Mouse (Mus musculus) limb, embryonic 14.5 days (tissue): Measurements from ENCODE around the gene Optn. TPM values are rescaled to one million over a fixed set of nuclear protein-coding genes. Genes with fewer than 3 reads are reported as not detected.
A peak's percentile ranks its signal among the peaks of the same experiment; 100 is the strongest.

ENCODE experiments used
- ATAC-seq: fragments of 200-750 bp; cut with Nextera tagmentation; 2 replicates; pipeline ENCODE4 v1.8.0; 2017; ENCODE audit warnings: low read depth, moderate number of reproducible peaks, moderate TSS enrichment; ENCODE audit not compliant: low FRiP score
- DNase-seq: peaks from one replicate; pipeline ENCODE4 v3.0.0-alpha.2; 2015; ENCODE audit warnings: low spot score
- H3K27ac ChIP-seq: fragments of 300-500 bp; sonication (generic); replicated peaks from 2 replicates; pipeline ENCODE4 v1.5.1; 2014; ENCODE audit warnings: low read depth, mild to moderate bottlenecking, low read length, moderate library complexity, mixed read lengths
- H3K27me3 ChIP-seq: fragments of 300-500 bp; sonication (generic); 2 replicates; pipeline ENCODE4 v1.6.1; 2014; ENCODE audit warnings: low read length, mixed read lengths; ENCODE audit not compliant: control insufficient read depth, insufficient read depth
- H3K36me3 ChIP-seq: fragments of 300-500 bp; sonication (generic); 2 replicates; pipeline ENCODE4 v1.6.1; 2014; ENCODE audit warnings: mild to moderate bottlenecking, low read length, moderate library complexity, mixed read lengths; ENCODE audit not compliant: control insufficient read depth, insufficient read depth
- H3K4me1 ChIP-seq: fragments of 300-500 bp; sonication (generic); 2 replicates; pipeline ENCODE4 v1.6.1; 2014; ENCODE audit warnings: antibody characterized with exemption, low read length, mixed read lengths; ENCODE audit not compliant: control insufficient read depth, insufficient read depth
- H3K4me2 ChIP-seq: fragments of 300-500 bp; sonication (generic); replicated peaks from 2 replicates; pipeline ENCODE4 v1.6.1; 2014; ENCODE audit warnings: low read depth, mild to moderate bottlenecking, low read length, moderate library complexity; ENCODE audit not compliant: severe bottlenecking
- H3K4me3 ChIP-seq: fragments of 300-500 bp; sonication (generic); replicated peaks from 2 replicates; pipeline ENCODE4 v1.5.1; 2014; ENCODE audit warnings: low read length
- H3K9ac ChIP-seq: fragments of 300-500 bp; sonication (generic); 2 replicates; pipeline ENCODE4 v1.6.1; 2014; ENCODE audit warnings: mild to moderate bottlenecking, low read depth, low read length, moderate library complexity; ENCODE audit not compliant: severe bottlenecking
- H3K9me3 ChIP-seq: fragments of 300-500 bp; sonication (generic); 2 replicates; pipeline ENCODE4 v1.6.1; 2016; ENCODE audit warnings: low read length; ENCODE audit not compliant: control insufficient read depth
- POLR2A ChIP-seq: fragments of 200-500 bp; IDR thresholded peaks from 2 replicates; pipeline ENCODE4 v1.8.0; 2012; ENCODE audit warnings: inconsistent platforms, mild to moderate bottlenecking, moderate library complexity, borderline replicate concordance; ENCODE audit not compliant: insufficient read depth, insufficient read length; ENCODE audit errors: extremely low read depth
- WGBS: fragments of 180-500 bp; shearing (Covaris S2); extraction: QIAGEN DNeasy Blood & Tissue Kit; methylation state at CpG from one replicate; pipeline ENCODE4 v1.1.7; 2014; 5-methylcytosine and 5-hydroxymethylcytosine counted together
- polyA plus RNA-seq, 2 experiments: library from polyadenylated mRNA; depleted of rRNA in 1 of 2; stranded (reverse) in 1 of 2; unstranded in 1 of 2; fragments of >200 nt; fragmentation: Nextera tagmentation in 1 of 2; extraction: Ambion mirVana in 1 of 2; gene quantifications; 2 replicates each; pipeline versions ENCODE4 v1.2.1 to v1.2.3; 2012 to 2014

Optn gene
- polyA plus RNA-seq, 2 experiments, result 3.0 to 5.0 TPM

GRCm38 (mm10) chr2:5014616-5015015 is 49.2 kb downstream of the Optn start:
- Histone ChIP-seq H3K4me1 (peaks cover 8% of the 10 kb centered on the region; the same call in 1 of the 2 replicates), H3K27ac (no peak overlapping the region), H3K9me3 (no peaks in the 10 kb centered on the region), H3K4me2 (no peak overlapping the region), H3K36me3 (no peaks in the 10 kb centered on the region), H3K9ac (no peak overlapping the region), H3K4me3 (no peak overlapping the region), H3K27me3 (no peaks in the 10 kb centered on the region)
- DNase-seq (no peak), ATAC-seq (no peak)
- no peak for TF ChIP-seq POLR2A
- WGBS, result 80% methylated on average over 7 of the region's 7 CpGs

- Histone ChIP-seq H3K9me3 (no peaks in the 10 kb centered on the region), H3K4me3 (peak within 1 kb of the TSS; percentile 65), H3K9ac (peak within 1 kb of the TSS; percentile 69), H3K4me1 (peaks cover 8% of the 10 kb centered on the region; the same call in 1 of the 2 replicates), H3K27me3 (no peaks in the 10 kb centered on the region), H3K27ac (no peak within 1 kb of the TSS), H3K36me3 (peaks cover 13% of the 10 kb centered on the region; the same call in 1 of the 2 replicates), H3K4me2 (peak within 1 kb of the TSS; percentile 61)
- TF ChIP-seq POLR2A, result 0 out of 2 replicates have a peak, but pooled peaks have one; percentile 27
- peak; percentile 98 for DNase-seq
- peak; percentile 100 for ATAC-seq
- WGBS, result 4% methylated on average over 32 of the region's 32 CpGs
Observed at GRCm38 (mm10) chr2:5012491-5013324, 51.1 kb downstream of the Optn start, which contains the start of gene Mcm10. TSS of gene Mcm10 (minus strand) at chr2:5012791.

GRCm38 (mm10) chr2:5011898-5012490 is 51.9 kb downstream of the Optn start:
- Histone ChIP-seq H3K36me3 (peaks cover 16% of the 10 kb centered on the region; the same call in 1 of the 2 replicates), H3K27me3 (no peaks in the 10 kb centered on the region), H3K27ac (no peak overlapping the region), H3K4me1 (peaks cover 8% of the 10 kb centered on the region; the same call in 1 of the 2 replicates), H3K9me3 (no peaks in the 10 kb centered on the region), H3K9ac (peak overlapping the region; percentile 69), H3K4me3 (peak overlapping the region; percentile 65), H3K4me2 (peak overlapping the region; percentile 61)
- 14% methylated on average over 8 of the region's 8 CpGs for WGBS
- TF ChIP-seq POLR2A, result no peak
- ATAC-seq (no peak), DNase-seq (no peak)

- Histone ChIP-seq H3K4me2 (no peak overlapping the region), H3K36me3 (peaks cover 38% of the 10 kb centered on the region), H3K9me3 (no peaks in the 10 kb centered on the region), H3K27ac (no peak overlapping the region), H3K9ac (no peak overlapping the region), H3K4me1 (peaks cover 8% of the 10 kb centered on the region; the same call in 1 of the 2 replicates), H3K27me3 (no peaks in the 10 kb centered on the region), H3K4me3 (no peak overlapping the region)
- TF ChIP-seq POLR2A, result no peak
- no peak for DNase-seq
- 91% methylated on average over 4 of the region's 4 CpGs for WGBS
- no peak for ATAC-seq
Observed at GRCm38 (mm10) chr2:5007107-5007506, 56.7 kb downstream of the Optn start.

GRCm38 (mm10) chr2:5001266-5001665 is 62.6 kb downstream of the Optn start:
- ATAC-seq (no peak), DNase-seq (no peak)
- H3K4me2 ChIP-seq, result no peak overlapping the region
- no peak overlapping the region for H3K9ac ChIP-seq
- no peak for TF ChIP-seq POLR2A
- H3K4me1 ChIP-seq, result no peaks in the 10 kb centered on the region
- H3K4me3 ChIP-seq, result no peak overlapping the region
- H3K9me3 ChIP-seq, result no peaks in the 10 kb centered on the region
- H3K36me3 ChIP-seq, result peaks cover 54% of the 10 kb centered on the region
- no peak overlapping the region for H3K27ac ChIP-seq
- no peaks in the 10 kb centered on the region for H3K27me3 ChIP-seq
- WGBS, result 96% methylated on average over 6 of the region's 6 CpGs
